Mouse (Mus musculus) CH12.LX (cell line): ENCODE data around the gene Flt1.

Experiments
- CHD1 ChIP-seq: IDR thresholded peaks from 2 replicates; pipeline ENCODE4 v1.6.1; 2012; ENCODE audit warnings: low read depth, low read length, improper control_type of control experiment, inconsistent platforms
- CHD2 ChIP-seq: IDR thresholded peaks from 2 replicates; pipeline ENCODE4 v1.6.1; 2011; ENCODE audit warnings: low read length, improper control_type of control experiment
- CTCF ChIP-seq, 2 experiments: IDR thresholded peaks in 1 of 2; conservative IDR thresholded peaks in 1 of 2; 2 replicates each; pipeline ENCODE4 v1.5.1; 2011 to 2012; ENCODE audit warnings: low read depth in 2 of 2, low read length in 2 of 2, improper control_type of control experiment in 1 of 2, inconsistent platforms in 1 of 2, mild to moderate bottlenecking in 1 of 2, moderate library complexity in 1 of 2
- HCFC1 ChIP-seq: IDR thresholded peaks from 2 replicates; pipeline ENCODE4 v1.6.1; 2012; ENCODE audit warnings: low read depth, mild to moderate bottlenecking, inconsistent platforms, low read length, improper control_type of control experiment
- JUND ChIP-seq: conservative IDR thresholded peaks from 2 replicates; pipeline ENCODE4 v1.6.1; 2011; ENCODE audit warnings: low read depth, low read length, improper control_type of control experiment
- MAX ChIP-seq: IDR thresholded peaks from 2 replicates; pipeline ENCODE4 v1.6.1; 2011; ENCODE audit warnings: low read length, improper control_type of control experiment
- MAZ ChIP-seq: IDR thresholded peaks from 2 replicates; pipeline ENCODE4 v1.6.1; 2012; ENCODE audit warnings: low read depth, mild to moderate bottlenecking, inconsistent platforms, low read length, improper control_type of control experiment, moderate library complexity
- NELFE ChIP-seq: IDR thresholded peaks from 2 replicates; pipeline ENCODE4 v1.6.1; 2011; ENCODE audit warnings: low read depth, low read length, improper control_type of control experiment
- POLR2A ChIP-seq: IDR thresholded peaks from 2 replicates; pipeline ENCODE4 v1.6.1; 2011; ENCODE audit warnings: low read depth, mild to moderate bottlenecking, improper control_type of control experiment, low read length
- RAD21 ChIP-seq: IDR thresholded peaks from 2 replicates; pipeline ENCODE4 v1.6.1; 2011; ENCODE audit warnings: low read depth, mild to moderate bottlenecking, low read length, improper control_type of control experiment, moderate library complexity
- UBTF ChIP-seq: IDR thresholded peaks from 2 replicates; pipeline ENCODE4 v1.6.1; 2012; ENCODE audit warnings: low read depth, mild to moderate bottlenecking, inconsistent platforms, low read length, improper control_type of control experiment, moderate library complexity

GRCm38 (mm10) chr5:147751673-147752130 is 25.9 kb upstream of the Flt1 start:
- TF ChIP-seq MAX = no peak
- TF ChIP-seq CTCF (conservative IDR thresholded peaks at IDR 0.05 in 1 of 2, IDR thresholded peaks at IDR 0.05 in 1 of 2; ENCODE audit: low read depth in 2 of 2, low read length in 2 of 2) = no peak
- no peak for TF ChIP-seq NELFE
- TF ChIP-seq POLR2A = no peak
- TF ChIP-seq CHD2 = no peak
- no peak for TF ChIP-seq RAD21
- TF ChIP-seq JUND = no peak
- TF ChIP-seq CHD1 = no peak
- TF ChIP-seq HCFC1 = no peak
- no peak for TF ChIP-seq MAZ
- TF ChIP-seq UBTF = no peak
